Mouse (Mus musculus) MEL (cell line): Measurements from ENCODE around the gene Myl12a. TPM values are rescaled to one million over a fixed set of nuclear protein-coding genes. Genes with fewer than 3 reads are reported as not detected.
"Not testable (repeated sequence)": the region's sequence is repeated elsewhere in the genome, so short reads cannot be mapped to it uniquely, and the experiment has no call there.

ENCODE experiments used
- DNase-seq: peaks from one replicate; pipeline ENCODE4 v3.0.0; 2011; ENCODE audit warnings: low read depth, low spot score
- H3K27ac ChIP-seq: 2 replicates; pipeline ENCODE4 v1.5.1; 2012; ENCODE audit warnings: low read depth, mild to moderate bottlenecking, control low read depth, low read length, moderate library complexity; ENCODE audit not compliant: control insufficient read depth
- H3K27me3 ChIP-seq, 2 experiments: fragments of 150-350 bp in 1 of 2; sonication (generic) in 1 of 2; 2 replicates each; pipeline ENCODE4 v1.6.1; 2012; ENCODE audit warnings: low read length in 2 of 2, mild to moderate bottlenecking in 2 of 2, improper control_type of control experiment in 1 of 2, moderate library complexity in 1 of 2; ENCODE audit not compliant: insufficient read depth in 2 of 2, control insufficient read depth in 1 of 2
- H3K36me3 ChIP-seq, 2 experiments: 2 replicates each; pipeline ENCODE4 v1.6.1; 2012 to 2014; ENCODE audit warnings: low read length in 2 of 2, improper control_type of control experiment in 1 of 2, inconsistent platforms in 1 of 2, mild to moderate bottlenecking in 1 of 2; ENCODE audit not compliant: insufficient read depth in 2 of 2, control insufficient read depth in 1 of 2
- H3K4me1 ChIP-seq, 2 experiments: fragments of 150-350 bp in 1 of 2; sonication (generic) in 1 of 2; 2 replicates each; pipeline ENCODE4 v1.6.1; 2012; ENCODE audit warnings: low read length in 2 of 2, improper control_type of control experiment in 1 of 2, mild to moderate bottlenecking in 1 of 2; ENCODE audit not compliant: insufficient read depth in 2 of 2, control insufficient read depth in 1 of 2
- H3K4me3 ChIP-seq, 2 experiments: fragments of 150-350 bp in 1 of 2; sonication (generic) in 1 of 2; 2 replicates each; pipeline ENCODE4 v1.5.1; 2012; ENCODE audit warnings: low read depth in 2 of 2, low read length in 2 of 2, mild to moderate bottlenecking in 2 of 2, moderate library complexity in 2 of 2, control low read depth in 1 of 2, improper control_type of control experiment in 1 of 2; ENCODE audit not compliant: control insufficient read depth in 1 of 2, insufficient read depth in 1 of 2
- H3K79me2 ChIP-seq: 2 replicates; pipeline ENCODE4 v1.6.1; 2012; ENCODE audit warnings: mild to moderate bottlenecking, low read length, moderate library complexity; ENCODE audit not compliant: control insufficient read depth, poor library complexity, insufficient read depth
- H3K9ac ChIP-seq: 2 replicates; pipeline ENCODE4 v1.6.1; 2012; ENCODE audit warnings: low read depth, mild to moderate bottlenecking, control low read depth, low read length, moderate library complexity; ENCODE audit not compliant: control insufficient read depth, poor library complexity, severe bottlenecking
- H3K9me3 ChIP-seq: fragments of 150-350 bp; sonication (generic); replicated peaks from 2 replicates; pipeline ENCODE4 v1.6.1; 2012; ENCODE audit warnings: mild to moderate bottlenecking, low read length, improper control_type of control experiment, moderate library complexity; ENCODE audit not compliant: insufficient read depth
- CHD1 ChIP-seq: IDR thresholded peaks from 2 replicates; pipeline ENCODE4 v1.6.1; 2012; ENCODE audit warnings: low read depth, mild to moderate bottlenecking, inconsistent platforms, low read length, improper control_type of control experiment
- CTCF ChIP-seq, 3 experiments: IDR thresholded peaks in 2 of 3; conservative IDR thresholded peaks in 1 of 3; 2 replicates each; pipeline ENCODE4 v1.5.1; 2011 to 2012; ENCODE audit warnings: low read length in 3 of 3, low read depth in 2 of 3, mild to moderate bottlenecking in 2 of 3, improper control_type of control experiment in 1 of 3, inconsistent platforms in 1 of 3, mixed read lengths in 1 of 3, moderate library complexity in 1 of 3; ENCODE audit not compliant: control insufficient read depth in 1 of 3, insufficient read depth in 1 of 3, poor library complexity in 1 of 3, severe bottlenecking in 1 of 3
- EP300 ChIP-seq, 2 experiments: IDR thresholded peaks; 2 replicates each; pipeline ENCODE4 v1.6.1; 2011; ENCODE audit warnings: improper control_type of control experiment in 2 of 2, low read length in 2 of 2, low read depth in 1 of 2, mild to moderate bottlenecking in 1 of 2
- ETS1 ChIP-seq: IDR thresholded peaks from 2 replicates; pipeline ENCODE4 v1.6.1; 2012; ENCODE audit warnings: low read depth, mild to moderate bottlenecking, inconsistent platforms, low read length, improper control_type of control experiment, moderate library complexity
- GABPA ChIP-seq: IDR thresholded peaks from 2 replicates; pipeline ENCODE4 v1.6.1; 2012; ENCODE audit warnings: low read depth, mild to moderate bottlenecking, inconsistent platforms, low read length, improper control_type of control experiment, moderate library complexity
- GATA1 ChIP-seq: IDR thresholded peaks from 2 replicates; pipeline ENCODE4 v1.6.1; 2011; ENCODE audit warnings: low read depth, low read length, improper control_type of control experiment
- HCFC1 ChIP-seq: IDR thresholded peaks from 2 replicates; pipeline ENCODE4 v1.6.1; 2012; ENCODE audit warnings: low read depth, mild to moderate bottlenecking, inconsistent platforms, low read length, improper control_type of control experiment, moderate library complexity
- KAT2A ChIP-seq: conservative IDR thresholded peaks from 2 replicates; pipeline ENCODE4 v1.6.1; 2012; ENCODE audit warnings: low read depth, low read length, improper control_type of control experiment, inconsistent platforms
- MXI1 ChIP-seq: IDR thresholded peaks from 2 replicates; pipeline ENCODE4 v1.6.1; 2011; ENCODE audit warnings: mild to moderate bottlenecking, low read depth, low read length, improper control_type of control experiment
- MYB ChIP-seq: IDR thresholded peaks from 2 replicates; pipeline ENCODE4 v1.6.1; 2011; ENCODE audit warnings: mild to moderate bottlenecking, low read depth, low read length, improper control_type of control experiment
- NRF1 ChIP-seq: IDR thresholded peaks from 2 replicates; pipeline ENCODE4 v1.6.1; 2014; ENCODE audit warnings: low read depth, mild to moderate bottlenecking, inconsistent platforms, low read length, improper control_type of control experiment, moderate library complexity; ENCODE audit not compliant: poor library complexity, insufficient read depth, severe bottlenecking
- POLR2AphosphoS2 ChIP-seq: IDR thresholded peaks from 2 replicates; pipeline ENCODE4 v1.6.1; 2011; ENCODE audit warnings: low read length, improper control_type of control experiment
- RCOR1 ChIP-seq: IDR thresholded peaks from 2 replicates; pipeline ENCODE4 v1.6.1; 2012; ENCODE audit warnings: low read depth, mild to moderate bottlenecking, inconsistent platforms, low read length, improper control_type of control experiment
- SIN3A ChIP-seq: IDR thresholded peaks from 2 replicates; pipeline ENCODE4 v1.6.1; 2012; ENCODE audit warnings: low read length, improper control_type of control experiment, inconsistent platforms
- SMC3 ChIP-seq: IDR thresholded peaks from 2 replicates; pipeline ENCODE4 v1.6.1; 2011; ENCODE audit warnings: low read depth, low read length, improper control_type of control experiment
- TAL1 ChIP-seq: IDR thresholded peaks from 2 replicates; pipeline ENCODE4 v1.6.1; 2012; ENCODE audit warnings: mild to moderate bottlenecking, inconsistent platforms, low read length, moderate library complexity, mixed read lengths
- TBP ChIP-seq: IDR thresholded peaks from 2 replicates; pipeline ENCODE4 v1.8.0; 2011; ENCODE audit warnings: low read depth, low read length, improper control_type of control experiment
- TCF12 ChIP-seq: IDR thresholded peaks from 2 replicates; pipeline ENCODE4 v1.6.1; 2014; ENCODE audit warnings: low read depth, mild to moderate bottlenecking, inconsistent platforms, low read length, improper control_type of control experiment, moderate library complexity
- UBTF ChIP-seq: IDR thresholded peaks from 2 replicates; pipeline ENCODE4 v1.6.1; 2012; ENCODE audit warnings: low read depth, mild to moderate bottlenecking, inconsistent platforms, low read length, improper control_type of control experiment, moderate library complexity, borderline replicate concordance; ENCODE audit not compliant: insufficient read depth
- USF1 ChIP-seq: IDR thresholded peaks from 2 replicates; pipeline ENCODE4 v1.6.1; 2014; ENCODE audit warnings: low read depth, mild to moderate bottlenecking, inconsistent platforms, low read length, improper control_type of control experiment, moderate library complexity
- USF2 ChIP-seq, 2 experiments: IDR thresholded peaks; 2 replicates each; pipeline ENCODE4 v1.6.1; 2011 to 2012; ENCODE audit warnings: improper control_type of control experiment in 2 of 2, low read length in 2 of 2, borderline replicate concordance in 1 of 2, inconsistent platforms in 1 of 2, low read depth in 1 of 2, mild to moderate bottlenecking in 1 of 2; ENCODE audit not compliant: insufficient read depth in 1 of 2
- ZC3H11A ChIP-seq: IDR thresholded peaks from 2 replicates; pipeline ENCODE4 v1.6.1; 2012; ENCODE audit warnings: low read depth, mild to moderate bottlenecking, inconsistent platforms, low read length, improper control_type of control experiment
- ZMIZ1 ChIP-seq: IDR thresholded peaks from 2 replicates; pipeline ENCODE4 v1.6.1; 2012; ENCODE audit warnings: low read depth, mild to moderate bottlenecking, inconsistent platforms, low read length, improper control_type of control experiment, moderate library complexity
- ZNF384 ChIP-seq: IDR thresholded peaks from 2 replicates; pipeline ENCODE4 v1.6.1; 2012; ENCODE audit warnings: low read depth, mild to moderate bottlenecking, inconsistent platforms, low read length, improper control_type of control experiment
- polyA plus RNA-seq, 2 experiments: library from polyadenylated mRNA; stranded (reverse) in 1 of 2; unstranded in 1 of 2; fragments of >175 nt in 1 of 2; fragments of >200 nt in 1 of 2; gene quantifications; 2 replicates each; pipeline versions ENCODE4 v1.2.1 to v1.2.4; 2012; ENCODE audit warnings: low replicate concordance in 2 of 2, low read depth in 1 of 2; ENCODE audit not compliant: insufficient read length in 2 of 2, insufficient read depth in 1 of 2, missing spikeins in 1 of 2
- total RNA-seq: library from RNA; depleted of rRNA; stranded (reverse); fragments of 300-350 nt; gene quantifications from 2 replicates; pipeline ENCODE4 v1.2.3, GENCODE M21; 2012

The Myl12a gene
- total and polyA plus RNA-seq, 3 experiments, result 113 to 130 TPM; not detected in 1

GRCm38 (mm10) chr17:70966126-70966525 is 36.6 kb downstream of the Myl12a start:
- peaks cover 0 to 10% of the 10 kb centered on the region in 2 experiments; a peak in 2 of 4 replicates for H3K36me3 ChIP-seq
- peak; percentile 17; the same call in 1 of the 2 replicates for TF ChIP-seq ZC3H11A
- peak; percentile 78 for TF ChIP-seq RCOR1
- TF ChIP-seq ETS1, result no peak
- peak; percentile 27; the same call in 1 of the 2 replicates for TF ChIP-seq SMC3
- peak; percentile 61 for TF ChIP-seq ZNF384
- TF ChIP-seq GATA1, result 0 out of 2 replicates have a peak, but pooled peaks have one; percentile 26
- TF ChIP-seq CTCF (IDR thresholded peaks at IDR 0.05 in 2 of 3, conservative IDR thresholded peaks at IDR 0.05 in 1 of 3; ENCODE audit: control insufficient read depth in 1 of 3, insufficient read depth in 1 of 3, low read depth in 2 of 3, low read length in 3 of 3, poor library complexity in 1 of 3, severe bottlenecking in 1 of 3), result no peak
- peak; percentile 13 to 65; a peak in 3 of 4 replicates for TF ChIP-seq EP300 (IDR thresholded peaks at IDR 0.05; ENCODE audit: low read depth in 1 of 2, low read length in 2 of 2)
- TF ChIP-seq SIN3A, result peak; percentile 31; the same call in 1 of the 2 replicates
- TF ChIP-seq, all 39 proteins: peak for 7
- Histone ChIP-seq H3K9ac (no peak overlapping the region), H3K9me3 (no peaks in the 10 kb centered on the region), H3K79me2 (no peaks in the 10 kb centered on the region), H3K4me1 (peaks cover 0 to 13% of the 10 kb centered on the region in 2 experiments; a peak in 1 of 4 replicates), H3K27me3 (no peaks in the 10 kb centered on the region), H3K4me3 (no peak overlapping the region), H3K27ac (0 out of 2 replicates have a peak overlapping the region, but pooled peaks have one; percentile 28)
- DNase-seq, result peak; percentile 72

GRCm38 (mm10) chr17:70965281-70965680 is 37.4 kb downstream of the Myl12a start:
- Histone ChIP-seq H3K27ac (no peak overlapping the region), H3K4me1 (peaks cover 0 to 13% of the 10 kb centered on the region in 2 experiments; a peak in 1 of 4 replicates), H3K9ac (no peak overlapping the region), H3K4me3 (no peak overlapping the region), H3K79me2 (no peaks in the 10 kb centered on the region), H3K36me3 (peaks cover 0 to 10% of the 10 kb centered on the region in 2 experiments; a peak in 2 of 4 replicates), H3K9me3 (no peaks in the 10 kb centered on the region), H3K27me3 (no peaks in the 10 kb centered on the region)
- DNase-seq, result no peak
- no peak for TF ChIP-seq MXI1
- TF ChIP-seq CHD1, result no peak
- no peak for TF ChIP-seq TCF12
- no peak for TF ChIP-seq NRF1
- no peak for TF ChIP-seq TBP
- no peak for TF ChIP-seq RCOR1
- no peak for TF ChIP-seq UBTF
- TF ChIP-seq TAL1, result no peak
- TF ChIP-seq USF2 (IDR thresholded peaks at IDR 0.05; ENCODE audit: borderline replicate concordance in 1 of 2, insufficient read depth in 1 of 2, low read depth in 1 of 2, low read length in 2 of 2), result no peak
- TF ChIP-seq CTCF (IDR thresholded peaks at IDR 0.05 in 2 of 3, conservative IDR thresholded peaks at IDR 0.05 in 1 of 3; ENCODE audit: control insufficient read depth in 1 of 3, insufficient read depth in 1 of 3, low read depth in 2 of 3, low read length in 3 of 3, poor library complexity in 1 of 3, severe bottlenecking in 1 of 3), result no peak
- no peak for TF ChIP-seq HCFC1
- TF ChIP-seq GABPA, result no peak
- no peak for TF ChIP-seq USF1
- TF ChIP-seq POLR2AphosphoS2, result no peak
- no peak for TF ChIP-seq ZMIZ1
- no peak for TF ChIP-seq GATA1
- TF ChIP-seq KAT2A, result no peak
- TF ChIP-seq MYB, result no peak
- TF ChIP-seq, all 39 proteins: peak for 0

- not testable (repeated sequence) for H3K9ac ChIP-seq
Measured at GRCm38 (mm10) chr17:70963546-70963945, 39.1 kb downstream of the Myl12a start.

More at GRCm38 (mm10) chr17:70963546-70963945, 39.1 kb downstream of the Myl12a start:
- not testable (repeated sequence) for H3K4me3 ChIP-seq, H3K27me3 ChIP-seq, H3K79me2 ChIP-seq, H3K27ac ChIP-seq, H3K9me3 ChIP-seq
- H3K36me3 ChIP-seq, result peaks cover 0 to 10% of the 10 kb centered on the region in 2 experiments; a peak in 2 of 4 replicates
- H3K4me1 ChIP-seq, result peaks cover 0 to 12% of the 10 kb centered on the region in 2 experiments; a peak in 1 of 4 replicates
- DNase-seq, result peak; percentile 51
